Mouse (Mus musculus) C2C12 (cell line): Measurements from ENCODE around the gene Osbpl5.

Source experiments
- CEBPB ChIP-seq: IDR thresholded peaks from one replicate; pipeline ENCODE4 v1.6.1; 2011; ENCODE audit warnings: low read depth, mild to moderate bottlenecking, control low read depth, moderate library complexity
- CTCF ChIP-seq: IDR thresholded peaks from one replicate; pipeline ENCODE4 v1.5.1; 2011; ENCODE audit not compliant: control insufficient read depth, insufficient read depth, insufficient read length
- MAX ChIP-seq: IDR thresholded peaks from one replicate; pipeline ENCODE4 v1.6.1; 2011; ENCODE audit warnings: mild to moderate bottlenecking, control low read depth
- MYOD1 ChIP-seq: IDR thresholded peaks from one replicate; pipeline ENCODE4 v1.6.1; 2011; ENCODE audit warnings: low read depth; ENCODE audit not compliant: control insufficient read depth, insufficient read length
- MYOG ChIP-seq: IDR thresholded peaks from one replicate; pipeline ENCODE4 v1.6.1; 2011; ENCODE audit not compliant: control insufficient read depth, insufficient read length; ENCODE audit errors: extremely low read depth

DNA sequence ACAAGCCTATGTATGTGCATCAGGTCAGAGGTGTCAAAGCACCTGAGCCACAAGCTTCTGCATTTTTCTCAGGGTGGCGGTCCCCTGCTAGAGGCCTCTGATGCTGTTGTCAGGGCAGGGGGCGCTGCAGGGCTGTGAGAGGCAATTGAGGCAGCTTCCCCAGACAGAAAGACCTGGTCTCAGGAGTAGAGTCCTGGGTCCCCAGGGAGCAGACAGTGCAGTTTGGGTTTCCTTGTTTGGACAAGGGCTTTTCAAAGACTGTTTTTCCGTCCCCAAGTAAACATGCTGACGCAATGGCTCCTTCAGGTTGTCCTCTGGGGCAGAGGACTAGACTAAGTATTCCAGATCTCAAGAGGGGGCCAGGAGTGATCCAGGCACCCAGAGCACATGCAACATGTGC lies 30.4 kb downstream of the Osbpl5 start:
- TF ChIP-seq CEBPB, result no peak
- no peak for TF ChIP-seq CTCF
- no peak for TF ChIP-seq MYOG
- TF ChIP-seq MAX, result no peak
- no peak for TF ChIP-seq MYOD1
